Mouse (Mus musculus) macrophage (primary cell): ENCODE measurements around the gene Csrnp2. TPM values are rescaled to one million over a fixed set of nuclear protein-coding genes. Genes with fewer than 3 reads are reported as not detected.

Source experiments
- H3K27ac ChIP-seq: fragments of 350-480 bp; formaldehyde crosslinking; 2 replicates; pipeline ENCODE4 v1.9.0; 2021
- H3K36me3 ChIP-seq: fragments of 350-480 bp; formaldehyde crosslinking; 2 replicates; pipeline ENCODE4 v1.9.0; 2021; ENCODE audit errors: inconsistent target
- H3K4me3 ChIP-seq: fragments of 350-480 bp; formaldehyde crosslinking; 2 replicates; pipeline ENCODE4 v1.9.0; 2021; ENCODE audit errors: inconsistent target
- H3K79me2 ChIP-seq: fragments of 350-480 bp; formaldehyde crosslinking; 2 replicates; pipeline ENCODE4 v1.9.0; 2021; ENCODE audit errors: inconsistent target
- WGBS: methylation state at CpG from one replicate; pipeline ENCODE4 v1.1.7; 2026; ENCODE audit warnings: inconsistent platforms; ENCODE audit not compliant: missing documents; 5-methylcytosine and 5-hydroxymethylcytosine counted together
- polyA plus RNA-seq: library from polyadenylated mRNA; stranded (reverse); fragments of 250-400 nt; gene quantifications from 3 replicates; pipeline ENCODE4 v1.2.4, GENCODE M21; 2018; ENCODE audit warnings: inconsistent platforms

The Csrnp2 gene
- polyA plus RNA-seq, 1 experiment from 2014 or later = 1.8 TPM

DNA sequence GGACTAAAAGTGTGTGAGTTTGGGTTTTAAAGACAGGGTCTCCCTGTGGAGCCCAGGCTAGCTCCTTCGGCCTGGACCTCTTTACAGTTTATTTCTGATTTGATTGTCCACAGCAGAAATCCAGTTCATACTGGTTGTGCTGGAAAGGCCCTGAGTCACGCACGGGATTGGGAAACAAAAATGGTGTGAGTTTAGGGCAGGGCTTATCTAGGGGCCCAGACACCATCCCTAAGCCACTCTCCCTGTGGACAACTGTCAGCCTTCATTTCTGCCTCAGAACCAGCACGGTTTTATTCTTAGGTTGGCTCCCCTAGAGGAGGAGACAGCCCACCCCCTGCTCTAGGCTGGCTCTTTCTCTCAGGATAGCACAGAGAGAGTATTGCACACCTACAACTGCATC lies 62.1 kb downstream of the Csrnp2 start:
- Histone ChIP-seq H3K79me2 (no peaks in the 10 kb centered on the region), H3K4me3 (no peak overlapping the region), H3K36me3 (no peaks in the 10 kb centered on the region), H3K27ac (no peak overlapping the region)
- WGBS = 78% methylated on average over 3 of the region's 4 CpGs

DNA sequence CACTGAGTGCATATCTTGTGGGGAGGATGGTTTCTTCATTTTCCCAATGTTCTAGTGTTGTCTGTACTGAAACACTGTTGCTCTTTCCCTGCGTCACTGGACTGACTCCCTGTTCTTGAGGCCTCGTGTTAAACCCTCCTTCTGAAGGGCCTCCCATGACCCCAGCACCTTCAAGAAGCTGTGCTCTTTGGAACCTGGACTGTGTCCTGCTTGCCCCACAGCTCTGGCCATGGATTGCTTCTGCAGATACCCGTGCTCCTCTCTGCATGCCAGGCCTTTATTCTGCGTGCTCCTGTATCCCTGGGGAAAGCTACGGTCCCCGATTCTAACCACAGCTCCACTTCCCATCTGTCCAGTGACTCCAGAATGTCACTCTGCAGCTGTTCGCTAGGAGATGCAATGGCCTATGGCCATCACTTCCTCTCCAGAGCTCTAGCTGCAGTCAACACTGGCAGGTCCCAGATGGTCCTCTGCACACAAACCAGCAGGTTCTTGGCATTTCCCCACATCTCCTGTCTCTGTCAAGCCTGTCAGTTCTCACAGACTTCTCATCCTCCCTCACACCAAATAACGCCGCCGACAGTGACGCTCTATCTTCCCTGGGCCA lies 65.2 kb downstream of the Csrnp2 start:
- 82% methylated on average over 11 of the region's 11 CpGs for WGBS
- Histone ChIP-seq H3K36me3 (no peaks in the 10 kb centered on the region), H3K27ac (no peak overlapping the region), H3K4me3 (no peak overlapping the region), H3K79me2 (no peaks in the 10 kb centered on the region)

Other genes with a start within 250 kb of the Csrnp2 start
- not detected in 3 replicates for gene Tmprss12, start 214.7 kb downstream of the Csrnp2 start, polyA plus RNA-seq
- gene Mettl7a1, start 191.3 kb downstream of the Csrnp2 start, polyA plus RNA-seq = 33.7 to 43.2 TPM (median 39.2 TPM) in 3 replicates
- gene Mettl7a3, start 160.6 kb downstream of the Csrnp2 start, polyA plus RNA-seq = not detected in 3 replicates
- gene Methig1, start 142.3 kb downstream of the Csrnp2 start, polyA plus RNA-seq = not detected in 3 replicates
- not detected in 3 replicates for gene Mettl7a2, start 142.3 kb downstream of the Csrnp2 start, polyA plus RNA-seq
- not detected in 3 replicates for gene Higd1c, start 130.9 kb downstream of the Csrnp2 start, polyA plus RNA-seq
- not detected in 3 replicates for gene Gm5475, start 73.3 kb downstream of the Csrnp2 start, polyA plus RNA-seq
- gene Slc11a2, start 70.4 kb downstream of the Csrnp2 start, polyA plus RNA-seq = 39.5 to 63.4 TPM (median 40.8 TPM) in 3 replicates
- 34.8 to 38.4 TPM (median 34.8 TPM) in 3 replicates for gene Letmd1, start 26.5 kb downstream of the Csrnp2 start, polyA plus RNA-seq
- 5.4 to 10.9 TPM (median 6.5 TPM) in 3 replicates for gene Tfcp2, start 56.5 kb upstream of the Csrnp2 start, polyA plus RNA-seq
- gene Pou6f1, start 104.5 kb upstream of the Csrnp2 start, polyA plus RNA-seq = 7.6 to 14.6 TPM (median 11.4 TPM) in 3 replicates
- 368 to 447 TPM (median 386 TPM) in 3 replicates for gene Dazap2, start 119.9 kb upstream of the Csrnp2 start, polyA plus RNA-seq
- 54.7 to 86.5 TPM (median 73.9 TPM) in 3 replicates for gene Smagp, start 141.5 kb upstream of the Csrnp2 start, polyA plus RNA-seq
- 51.1 to 71.1 TPM (median 65.5 TPM) in 3 replicates for gene Bin2, start 174.1 kb upstream of the Csrnp2 start, polyA plus RNA-seq
- gene Cela1, start 192.4 kb upstream of the Csrnp2 start, polyA plus RNA-seq = 19.3 to 52.8 TPM (median 22.6 TPM) in 3 replicates
- gene Galnt6, start 233.9 kb upstream of the Csrnp2 start, polyA plus RNA-seq = 63.8 to 75.4 TPM (median 64.7 TPM) in 3 replicates